Mouse (Mus musculus): ENCODE measurements at regions not wholly inside any gene's neighbourhood (a gene's known extent, or its start where the extent isn't known, plus 50 kb on each side); places are given as distances from the start of the nearest gene placed in this dataset.

DNA sequence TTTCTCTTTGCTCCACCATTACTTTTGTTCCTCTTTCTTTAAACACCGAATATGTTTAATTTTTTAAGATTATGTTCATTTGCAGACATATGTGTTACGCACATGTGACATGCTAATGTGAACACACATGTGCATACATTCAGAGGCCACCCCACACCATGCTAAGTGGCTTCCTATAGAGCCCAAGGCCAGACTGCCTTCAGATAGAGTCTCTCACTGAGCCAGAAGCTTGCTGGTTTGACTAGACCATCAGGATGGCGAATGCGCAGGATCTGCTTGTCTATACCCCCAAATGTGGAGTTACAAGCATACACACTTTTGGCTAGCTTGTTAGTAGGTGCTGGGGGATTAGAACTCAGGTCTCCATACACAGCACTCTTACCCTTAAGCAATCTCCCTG is 121.3 kb upstream of the Cxxc4 start:
- TF ChIP-seq CTCF (IDR thresholded peaks at IDR 0.05; ENCODE audit: insufficient read depth, low read depth, low read length) (no peak), POLR2A (IDR thresholded peaks at IDR 0.05; ENCODE audit: insufficient read depth, low read depth, low read length) (no peak)

All from olfactory bulb, adult 2 months (tissue).